Mouse (Mus musculus) neural tube, embryonic 12.5 days (tissue): Measurements from ENCODE around the gene Stra6l. TPM values are rescaled to one million over a fixed set of nuclear protein-coding genes. Genes with fewer than 3 reads are reported as not detected.

ENCODE experiments used
- ATAC-seq: fragments of 200-750 bp; cut with Nextera tagmentation; 2 replicates; pipeline ENCODE4 v1.8.0; 2017; ENCODE audit warnings: low read depth, mild to moderate bottlenecking, moderate TSS enrichment, moderate library complexity; ENCODE audit not compliant: low FRiP score
- H3K27ac ChIP-seq: fragments of 300-500 bp; sonication (generic); 2 replicates; pipeline ENCODE4 v1.5.1; 2016
- H3K27me3 ChIP-seq: fragments of 300-500 bp; sonication (generic); replicated peaks from 2 replicates; pipeline ENCODE4 v1.6.1; 2016; ENCODE audit warnings: mild to moderate bottlenecking
- H3K36me3 ChIP-seq: fragments of 300-500 bp; sonication (generic); 2 replicates; pipeline ENCODE4 v1.6.1; 2016; ENCODE audit warnings: mild to moderate bottlenecking
- H3K4me1 ChIP-seq: fragments of 300-500 bp; sonication (generic); 2 replicates; pipeline ENCODE4 v1.6.1; 2016
- H3K4me2 ChIP-seq: fragments of 300-500 bp; sonication (generic); replicated peaks from 2 replicates; pipeline ENCODE4 v1.6.1; 2016; ENCODE audit warnings: mild to moderate bottlenecking
- H3K4me3 ChIP-seq: fragments of 300-500 bp; sonication (generic); 2 replicates; pipeline ENCODE4 v1.5.1; 2016
- H3K9ac ChIP-seq: fragments of 300-500 bp; sonication (generic); 2 replicates; pipeline ENCODE4 v1.6.1; 2016; ENCODE audit warnings: mild to moderate bottlenecking
- H3K9me3 ChIP-seq: fragments of 300-500 bp; sonication (generic); 2 replicates; pipeline ENCODE4 v1.6.1; 2016; ENCODE audit warnings: mild to moderate bottlenecking
- WGBS: fragments of 180-500 bp; shearing (Covaris S2); methylation state at CpG from one replicate; pipeline ENCODE4 v1.1.7; 2016; 5-methylcytosine and 5-hydroxymethylcytosine counted together
- polyA plus RNA-seq: library from polyadenylated mRNA; unstranded; fragments of >200 nt; fragmentation: Nextera tagmentation; extraction: Ambion mirVana; gene quantifications from 2 replicates; pipeline ENCODE4 v1.2.1, GENCODE M21; 2016

The Stra6l gene
- 7.3 and 7.8 TPM in 2 replicates for polyA plus RNA-seq

GRCm38 (mm10) chr4:45848109-45848824, at the start of gene Stra6l:
Gene Stra6l (plus strand): TSS chr4:45848664.
- H3K27ac ChIP-seq, result no peak within 1 kb of the TSS
- ATAC-seq, result no peak
- 23% methylated on average over 10 of the region's 10 CpGs for WGBS

GRCm38 (mm10) chr4:45798964-45799363, 49.5 kb upstream of the Stra6l start, which contains the start of gene Aldh1b1:
Gene Aldh1b1 (plus strand): TSS chr4:45799022.
- under 1% methylated on average over 26 of the region's 26 CpGs for WGBS
- Histone ChIP-seq H3K27me3 (no peaks in the 10 kb centered on the region), H3K9ac (peak within 1 kb of the TSS; percentile 68), H3K9me3 (no peaks in the 10 kb centered on the region), H3K4me1 (peaks cover 13% of the 10 kb centered on the region), H3K36me3 (peaks cover 9% of the 10 kb centered on the region; the same call in 1 of the 2 replicates), H3K4me3 (peak within 1 kb of the TSS; percentile 43), H3K27ac (no peak within 1 kb of the TSS), H3K4me2 (peak within 1 kb of the TSS; percentile 80)
- ATAC-seq, result peak; percentile 69

More at GRCm38 (mm10) chr4:45848109-45848824, at the start of gene Stra6l:
- Histone ChIP-seq H3K27me3 (no peaks in the 10 kb centered on the region), H3K4me3 (no peak within 1 kb of the TSS), H3K4me1 (peaks cover 29% of the 10 kb centered on the region), H3K4me2 (peak within 1 kb of the TSS; percentile 36), H3K9ac (no peak within 1 kb of the TSS), H3K36me3 (no peaks in the 10 kb centered on the region), H3K9me3 (no peaks in the 10 kb centered on the region)

GRCm38 (mm10) chr4:45799956-45800537, 48.4 kb upstream of the Stra6l start:
- Histone ChIP-seq H3K9me3 (no peaks in the 10 kb centered on the region), H3K4me3 (no peak overlapping the region), H3K27me3 (no peaks in the 10 kb centered on the region), H3K4me1 (peaks cover 13% of the 10 kb centered on the region), H3K36me3 (peaks cover 9% of the 10 kb centered on the region; the same call in 1 of the 2 replicates), H3K4me2 (0 out of 2 replicates have a peak overlapping the region, but pooled peaks have one; percentile 9), H3K9ac (no peak overlapping the region), H3K27ac (no peak overlapping the region)
- 20% methylated on average over 3 of the region's 3 CpGs for WGBS
- no peak for ATAC-seq

- H3K36me3 ChIP-seq, result peaks cover 9% of the 10 kb centered on the region; the same call in 1 of the 2 replicates
- H3K9ac ChIP-seq, result no peak overlapping the region
- H3K4me3 ChIP-seq, result no peak overlapping the region
- H3K27ac ChIP-seq, result no peak overlapping the region
- no peak overlapping the region for H3K4me2 ChIP-seq
- H3K4me1 ChIP-seq, result peaks cover 5% of the 10 kb centered on the region; the same call in 1 of the 2 replicates
- no peaks in the 10 kb centered on the region for H3K9me3 ChIP-seq
- ATAC-seq, result no peak
- no peaks in the 10 kb centered on the region for H3K27me3 ChIP-seq
- 93% methylated on average over 14 of the region's 14 CpGs for WGBS
Measured at GRCm38 (mm10) chr4:45802900-45803299, 45.6 kb upstream of the Stra6l start.

- no peak overlapping the region for H3K4me3 ChIP-seq
- H3K4me1 ChIP-seq, result no peaks in the 10 kb centered on the region
- ATAC-seq, result no peak
- H3K36me3 ChIP-seq, result peaks cover 31% of the 10 kb centered on the region; the same call in 1 of the 2 replicates
- no peak overlapping the region for H3K9ac ChIP-seq
- H3K27me3 ChIP-seq, result no peaks in the 10 kb centered on the region
- H3K9me3 ChIP-seq, result no peaks in the 10 kb centered on the region
- WGBS, result 42% methylated on average over 7 of the region's 7 CpGs
- no peak overlapping the region for H3K4me2 ChIP-seq
- H3K27ac ChIP-seq, result no peak overlapping the region
Measured at GRCm38 (mm10) chr4:45808034-45808433, 40.4 kb upstream of the Stra6l start.

- WGBS, result 20% methylated on average over 8 of the region's 8 CpGs
- no peak overlapping the region for H3K27ac ChIP-seq
Measured at GRCm38 (mm10) chr4:45811250-45811649, 37.2 kb upstream of the Stra6l start.

GRCm38 (mm10) chr4:45815542-45815941, 32.9 kb upstream of the Stra6l start:
- peaks cover 36% of the 10 kb centered on the region for H3K4me1 ChIP-seq
- no peaks in the 10 kb centered on the region for H3K9me3 ChIP-seq
- no peak overlapping the region for H3K4me2 ChIP-seq
- H3K9ac ChIP-seq, result no peak overlapping the region
- ATAC-seq, result no peak
- WGBS, result 22% methylated on average over 7 of the region's 7 CpGs
- H3K4me3 ChIP-seq, result no peak overlapping the region
- H3K27ac ChIP-seq, result no peak overlapping the region
- no peaks in the 10 kb centered on the region for H3K27me3 ChIP-seq
- peaks cover 40% of the 10 kb centered on the region for H3K36me3 ChIP-seq

More at GRCm38 (mm10) chr4:45811250-45811649, 37.2 kb upstream of the Stra6l start:
- H3K4me3 ChIP-seq, result no peak overlapping the region
- H3K27me3 ChIP-seq, result no peaks in the 10 kb centered on the region
- H3K4me1 ChIP-seq, result peaks cover 2% of the 10 kb centered on the region; the same call in 1 of the 2 replicates
- no peaks in the 10 kb centered on the region for H3K9me3 ChIP-seq
- peaks cover 47% of the 10 kb centered on the region for H3K36me3 ChIP-seq
- no peak overlapping the region for H3K9ac ChIP-seq
- no peak for ATAC-seq
- H3K4me2 ChIP-seq, result no peak overlapping the region

GRCm38 (mm10) chr4:45818814-45819207, 29.7 kb upstream of the Stra6l start:
- peaks cover 62% of the 10 kb centered on the region for H3K4me1 ChIP-seq
- H3K4me2 ChIP-seq, result peak overlapping the region; percentile 55
- 4% methylated on average over 4 of the region's 4 CpGs for WGBS
- no peaks in the 10 kb centered on the region for H3K27me3 ChIP-seq
- H3K36me3 ChIP-seq, result peaks cover 23% of the 10 kb centered on the region
- no peaks in the 10 kb centered on the region for H3K9me3 ChIP-seq
- peak overlapping the region; percentile 30 for H3K9ac ChIP-seq
- H3K4me3 ChIP-seq, result peak overlapping the region; percentile 21
- ATAC-seq, result peak; percentile 37
- H3K27ac ChIP-seq, result peak overlapping the region; percentile 92

GRCm38 (mm10) chr4:45819208-45819931, 29.1 kb upstream of the Stra6l start:
- peak overlapping the region; percentile 55 for H3K4me2 ChIP-seq
- peak overlapping the region; percentile 21 for H3K4me3 ChIP-seq
- H3K4me1 ChIP-seq, result peaks cover 67% of the 10 kb centered on the region
- under 1% methylated on average over 17 of the region's 17 CpGs for WGBS
- peaks cover 3% of the 10 kb centered on the region; the same call in 1 of the 2 replicates for H3K27me3 ChIP-seq
- peak overlapping the region; percentile 30 for H3K9ac ChIP-seq
- H3K9me3 ChIP-seq, result no peaks in the 10 kb centered on the region
- peaks cover 17% of the 10 kb centered on the region for H3K36me3 ChIP-seq
- peak overlapping the region; percentile 92 for H3K27ac ChIP-seq
- peak; percentile 69 for ATAC-seq

GRCm38 (mm10) chr4:45820074-45820830, 28.2 kb upstream of the Stra6l start:
- peaks cover 11% of the 10 kb centered on the region for H3K27me3 ChIP-seq
- H3K4me3 ChIP-seq, result no peak overlapping the region
- whole genome bisulfite sequencing, result 35% methylated on average over 8 of the region's 8 CpGs
- no peaks in the 10 kb centered on the region for H3K9me3 ChIP-seq
- no peak for ATAC-seq
- peaks cover 12% of the 10 kb centered on the region; the same call in 1 of the 2 replicates for H3K36me3 ChIP-seq
- peak overlapping the region; percentile 92 for H3K27ac ChIP-seq
- H3K4me1 ChIP-seq, result peaks cover 70% of the 10 kb centered on the region
- H3K4me2 ChIP-seq, result peak overlapping the region; percentile 55
- H3K9ac ChIP-seq, result 0 out of 2 replicates have a peak overlapping the region, but pooled peaks have one; percentile 30

- WGBS, result 25% methylated on average over 3 of the region's 3 CpGs
- Histone ChIP-seq H3K9me3 (no peaks in the 10 kb centered on the region), H3K27me3 (peaks cover 27% of the 10 kb centered on the region), H3K27ac (no peak overlapping the region), H3K9ac (0 out of 2 replicates have a peak overlapping the region, but pooled peaks have one; percentile 13), H3K4me2 (0 out of 2 replicates have a peak overlapping the region, but pooled peaks have one; percentile 7), H3K4me3 (no peak overlapping the region), H3K36me3 (peaks cover 12% of the 10 kb centered on the region; the same call in 1 of the 2 replicates), H3K4me1 (peaks cover 71% of the 10 kb centered on the region)
- ATAC-seq, result no peak
Measured at GRCm38 (mm10) chr4:45821995-45822394, 26.5 kb upstream of the Stra6l start.
